ENCODE assay signal across 19 mouse cellular contexts in genomic region chr12:3854419-3854818, GRCm38 (mm10). TPM values are rescaled to one million over a fixed set of nuclear protein-coding genes. Genes with fewer than 3 reads are reported as not detected.
DNase-seq lines count a peak whose midpoint lies in the region; ATAC-seq and TF ChIP-seq lines count a peak whose summit lies in the region.
"Had no signal": no experiment of that assay in that cellular context is flagged by ENCODE, and none has a peak within 500 bp of the region (broad histone marks: within the 10 kb centered on the region; RNA-seq: fewer than 3 reads in every experiment).

No protein-coding gene starts in this region.

- no peak for ATAC-seq in heart, embryonic 11.5 days (replicated peaks; ENCODE audit: insufficient number of reproducible peaks, low FRiP score, low TSS enrichment)
- no peak for ATAC-seq in kidney, postnatal 0 days (replicated peaks; ENCODE audit: low FRiP score, low read depth)
- no peak for ATAC-seq in embryonic facial prominence, embryonic 15.5 days (ENCODE audit: insufficient number of reproducible peaks, low FRiP score, low TSS enrichment, low read depth)
- ATAC-seq: activated CD4-positive, CD25-positive, alpha-beta regulatory T cell, adult 4 months; CD4-positive, CD25-positive, alpha-beta regulatory T cell, adult 4 months; forebrain, postnatal 0 days; liver, embryonic 12.5 days had no signal

- H3K4me1 ChIP-seq in heart, embryonic 11.5 days (ENCODE audit: control insufficient read depth, insufficient read depth, low read length) = peaks cover 36% of the 10 kb centered on the region
- peaks cover 31% of the 10 kb centered on the region for H3K4me1 ChIP-seq in kidney, postnatal 0 days (replicated peaks; ENCODE audit: insufficient read depth, low read length)
- H3K4me1 ChIP-seq in embryonic facial prominence, embryonic 15.5 days = peaks cover 21% of the 10 kb centered on the region

- no peaks in the 10 kb centered on the region for H3K9me3 ChIP-seq in heart, embryonic 11.5 days (replicated peaks; ENCODE audit: control insufficient read depth, low read length)
- H3K9me3 ChIP-seq in kidney, postnatal 0 days (replicated peaks; ENCODE audit: low read length) = no peaks in the 10 kb centered on the region
- no peaks in the 10 kb centered on the region for H3K9me3 ChIP-seq in embryonic facial prominence, embryonic 15.5 days (replicated peaks)
- H3K9me3 ChIP-seq: hindbrain, embryonic 15.5 days; liver, embryonic 12.5 days; neural tube, embryonic 15.5 days had no signal

- H3K4me2 ChIP-seq in heart, embryonic 11.5 days = no peak overlapping the region
- H3K4me2 ChIP-seq in kidney, postnatal 0 days (ENCODE audit: low read length) = no peak overlapping the region
- no peak overlapping the region for H3K4me2 ChIP-seq in embryonic facial prominence, embryonic 15.5 days (replicated peaks)
- H3K4me2 ChIP-seq: hindbrain, embryonic 15.5 days; liver, embryonic 12.5 days; neural tube, embryonic 15.5 days had no signal

- no peaks in the 10 kb centered on the region for H3K27me3 ChIP-seq in heart, embryonic 11.5 days (ENCODE audit: control insufficient read depth, insufficient read depth, low read length)
- H3K27me3 ChIP-seq in kidney, postnatal 0 days (ENCODE audit: insufficient read depth, low read length) = no peaks in the 10 kb centered on the region
- no peaks in the 10 kb centered on the region for H3K27me3 ChIP-seq in embryonic facial prominence, embryonic 15.5 days
- H3K27me3 ChIP-seq: hindbrain, embryonic 15.5 days; liver, embryonic 12.5 days; neural tube, embryonic 15.5 days had no signal

- H3K27ac ChIP-seq in heart, embryonic 11.5 days (ENCODE audit: low read depth, low read length) = peak overlapping the region; percentile 98
- H3K27ac ChIP-seq in kidney, postnatal 0 days = peak overlapping the region; percentile 36; the same call in 1 of the 2 replicates
- 0 out of 2 replicates have a peak overlapping the region, but pooled peaks have one; percentile 12 for H3K27ac ChIP-seq in embryonic facial prominence, embryonic 15.5 days (replicated peaks)
- H3K27ac ChIP-seq: neural tube, embryonic 15.5 days had no signal

- TF ChIP-seq CTCF in kidney, postnatal 0 days (IDR thresholded peaks at IDR 0.05; ENCODE audit: low read depth) = no peak

- H3K36me3 ChIP-seq in heart, embryonic 11.5 days (ENCODE audit: control insufficient read depth, insufficient read depth, low read length) = peaks cover 12% of the 10 kb centered on the region
- H3K36me3 ChIP-seq in kidney, postnatal 0 days (ENCODE audit: insufficient read depth, low read length) = 0 out of 2 replicates have a peak, but pooled peaks cover 14% of the 10 kb centered on the region
- H3K36me3 ChIP-seq in embryonic facial prominence, embryonic 15.5 days = peaks cover 48% of the 10 kb centered on the region

- H3K4me3 ChIP-seq in heart, embryonic 11.5 days (ENCODE audit: low read depth, low read length) = no peak overlapping the region
- no peak overlapping the region for H3K4me3 ChIP-seq in kidney, postnatal 0 days (replicated peaks; ENCODE audit: low read depth, low read length)
- no peak overlapping the region for H3K4me3 ChIP-seq in embryonic facial prominence, embryonic 15.5 days (replicated peaks)
- H3K4me3 ChIP-seq: hindbrain, embryonic 15.5 days; liver, embryonic 12.5 days; neural tube, embryonic 15.5 days had no signal

- WGBS in heart, embryonic 11.5 days (ENCODE audit: insufficient replicate concordance) = 77% methylated on average over 4 of the region's 4 CpGs
- 76% methylated on average over 4 of the region's 4 CpGs for WGBS in kidney, postnatal 0 days
- WGBS in embryonic facial prominence, embryonic 15.5 days = 72% methylated on average over 4 of the region's 4 CpGs

- H3K9ac ChIP-seq in heart, embryonic 11.5 days (ENCODE audit: low read depth, low read length) = no peak overlapping the region
- no peak overlapping the region for H3K9ac ChIP-seq in kidney, postnatal 0 days (ENCODE audit: low read depth, low read length)
- H3K9ac ChIP-seq in embryonic facial prominence, embryonic 15.5 days = no peak overlapping the region
- H3K9ac ChIP-seq: forebrain, postnatal 0 days; hindbrain, embryonic 15.5 days; liver, embryonic 12.5 days; neural tube, embryonic 15.5 days had no signal

- DNase-seq in heart, adult 8-10 months (ENCODE audit: low spot score) = no peak
- DNase-seq in kidney, postnatal 0 days (ENCODE audit: low spot score) = no peak
- no peak for DNase-seq in kidney, postnatal 14 days
- peak; percentile 58 for DNase-seq in 416B (ENCODE audit: low read depth)
- DNase-seq in spleen, postnatal 14 days (ENCODE audit: low spot score in 2 of 2) = no peak
- DNase-seq in thymus, postnatal 0 days (ENCODE audit: low spot score) = no peak
- DNase-seq: cerebellum, adult 11 months; forebrain, postnatal 0 days; gastrocnemius, postnatal 36 days; kidney, adult 18-20 months; layer of hippocampus, adult 9-11 months; left cerebral cortex, postnatal 4 days had no signal

RNA-seq across cellular contexts. Expression of gene Dnmt3a, which starts 48.6 kb away (rescaled TPM):
- polyA plus RNA-seq in heart, embryonic 11.5 days (2014; fragmentation: Nextera tagmentation; extraction: Ambion mirVana) = 55.1 and 60.1 TPM in 2 replicates
- 10 to 100 TPM; 46.0 to 59.4 (median 50.9) TPM for total RNA-seq in heart, adult 8-10 months (2022)
- 96.5 and 112 TPM in 2 replicates for polyA plus RNA-seq in kidney, postnatal 0 days (2015; fragmentation: Nextera tagmentation; extraction: Ambion mirVana)
- polyA plus RNA-seq in embryonic facial prominence, embryonic 15.5 days (2015; fragmentation: Nextera tagmentation; extraction: Ambion mirVana) = 114 and 135 TPM in 2 replicates
- 86.5 and 86.6 TPM in 2 replicates for polyA plus RNA-seq in thymus, postnatal 0 days (2015; fragmentation: Nextera tagmentation; extraction: Ambion mirVana)

Comparison
In these comparisons a context has a peak if more than half of its experiments do, and no peak if none do; other contexts are left out.
1. H3K27ac ChIP-seq: peak in every context shown above with its lines; median percentile 98 in heart, embryonic 11.5 days; 36 in kidney, postnatal 0 days; 12 in embryonic facial prominence, embryonic 15.5 days.